Mouse (Mus musculus) gastrocnemius, adult 8-10 months (tissue): ENCODE measurements around the gene Btg2. TPM values are rescaled to one million over a fixed set of nuclear protein-coding genes. Genes with fewer than 3 reads are reported as not detected.

Experiments
- DNase-seq, 2 experiments: peaks; one replicate each; pipeline ENCODE4 v3.0.0; 2022; ENCODE audit warnings: low spot score in 2 of 2
- total RNA-seq, 4 experiments: library from RNA; stranded (reverse); gene quantifications; 2 replicates each; pipeline ENCODE4 v1.2.4; 2022

The Btg2 gene
- total RNA-seq, 4 experiments from 2014 or later, result 8.6 to 22.9 (median 14.3) TPM

DNA sequence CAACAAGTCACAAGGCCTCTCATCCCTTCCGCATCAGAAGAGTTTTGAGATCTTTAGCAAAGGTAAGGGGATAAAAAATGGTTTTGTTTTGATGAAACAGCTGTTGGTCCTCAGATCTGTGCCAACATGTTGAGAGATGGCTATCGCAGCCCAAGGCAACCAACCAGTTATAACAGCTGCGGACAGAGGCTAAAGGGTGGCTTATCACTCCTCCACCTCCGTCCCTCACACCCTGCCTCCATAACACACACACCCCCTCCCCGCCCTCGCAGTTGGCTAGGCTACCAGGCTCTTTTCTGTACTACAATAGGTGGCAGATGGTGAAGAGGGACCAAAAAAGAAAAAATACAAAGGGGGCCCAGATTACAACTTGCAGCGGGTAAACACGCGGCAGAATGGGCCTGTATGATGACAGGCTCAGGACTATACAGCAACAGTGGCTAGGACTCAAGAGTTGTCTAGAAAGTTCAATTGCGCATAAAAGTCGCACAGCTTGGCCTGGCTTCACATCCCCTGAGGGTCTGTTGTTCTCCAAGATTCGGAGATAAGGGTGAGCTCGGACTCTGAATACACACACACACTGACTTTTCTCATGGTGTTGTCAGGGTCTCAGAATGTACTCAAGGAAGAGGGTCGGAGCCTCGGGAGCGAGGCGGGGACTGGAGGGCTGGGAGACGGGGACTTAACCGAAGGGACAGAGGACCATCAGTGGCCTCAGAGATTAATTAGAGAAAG is 692 bp downstream of the Btg2 start:
- no peak for DNase-seq

DNA sequence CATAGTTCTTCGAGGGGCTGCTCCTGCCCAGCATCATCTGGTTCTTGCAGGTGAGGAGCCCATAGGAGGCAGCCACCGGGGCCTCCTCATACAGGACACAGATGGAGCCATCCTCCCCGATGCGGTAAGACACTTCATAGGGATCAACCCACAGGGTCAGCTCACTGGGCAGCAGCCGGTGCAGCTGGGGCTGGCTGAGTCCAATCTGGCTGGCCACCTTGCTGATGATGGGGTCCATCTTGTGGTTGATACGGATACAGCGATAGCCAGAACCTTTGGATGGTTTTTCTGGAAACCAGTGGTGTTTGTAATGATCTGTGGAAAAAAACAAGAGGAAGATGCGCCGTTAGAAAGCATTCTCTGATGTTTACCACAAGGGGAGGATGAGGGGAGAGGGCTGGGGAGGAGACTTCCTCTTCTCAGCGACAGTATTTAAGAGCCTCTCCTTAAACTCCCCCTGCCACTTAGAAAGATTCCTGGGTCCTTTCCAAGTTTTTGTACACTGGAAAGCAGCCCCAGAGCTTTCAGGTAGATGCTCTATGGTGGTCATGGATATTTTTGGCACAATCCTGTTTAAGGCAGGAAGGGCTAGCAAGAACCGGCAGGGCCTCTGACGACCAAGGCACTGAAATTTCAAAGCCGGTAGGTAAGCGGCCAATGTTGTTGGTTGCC is 1.4 kb downstream of the Btg2 start:
- no peak for DNase-seq

DNA sequence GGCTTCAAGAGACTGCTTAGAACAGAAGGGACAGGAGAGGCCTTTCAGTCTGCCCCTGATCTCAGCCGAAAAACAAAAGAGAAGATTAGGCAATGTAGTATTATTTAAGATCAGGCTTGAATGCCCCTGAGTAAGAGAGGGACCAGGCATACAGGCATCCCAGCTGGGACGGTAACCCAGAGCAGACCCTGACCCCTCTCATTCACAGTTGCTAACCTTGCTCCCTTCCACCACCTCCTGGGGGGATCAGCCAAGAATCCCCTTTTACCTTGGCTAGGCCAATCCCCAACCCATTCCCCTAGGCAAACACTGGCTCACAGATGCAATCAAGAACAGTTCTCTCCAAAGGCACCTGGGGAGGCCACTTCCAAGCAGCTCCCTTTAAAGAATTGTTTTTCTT is 2.1 kb downstream of the Btg2 start:
- no peak for DNase-seq

DNA sequence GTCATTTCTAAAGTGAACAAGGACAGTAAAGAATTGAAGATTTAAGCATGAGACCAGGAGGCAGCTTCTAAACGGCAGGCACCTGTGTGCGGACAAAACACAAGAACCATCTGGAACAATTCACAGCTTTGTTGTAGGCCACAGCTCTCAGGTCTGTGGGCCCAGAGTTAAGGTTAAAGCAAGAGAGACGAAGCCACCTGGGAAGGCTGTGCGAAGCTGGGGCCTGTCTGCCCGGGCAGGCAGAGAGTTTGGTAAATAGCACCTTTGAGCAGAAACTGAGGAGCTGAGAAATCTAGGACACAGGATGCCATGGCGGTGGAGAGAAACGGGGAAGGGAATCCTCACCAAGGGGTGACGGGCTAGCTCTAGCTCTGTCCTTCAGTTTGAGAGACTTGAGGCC is 3.4 kb downstream of the Btg2 start:
- DNase-seq, result no peak

DNA sequence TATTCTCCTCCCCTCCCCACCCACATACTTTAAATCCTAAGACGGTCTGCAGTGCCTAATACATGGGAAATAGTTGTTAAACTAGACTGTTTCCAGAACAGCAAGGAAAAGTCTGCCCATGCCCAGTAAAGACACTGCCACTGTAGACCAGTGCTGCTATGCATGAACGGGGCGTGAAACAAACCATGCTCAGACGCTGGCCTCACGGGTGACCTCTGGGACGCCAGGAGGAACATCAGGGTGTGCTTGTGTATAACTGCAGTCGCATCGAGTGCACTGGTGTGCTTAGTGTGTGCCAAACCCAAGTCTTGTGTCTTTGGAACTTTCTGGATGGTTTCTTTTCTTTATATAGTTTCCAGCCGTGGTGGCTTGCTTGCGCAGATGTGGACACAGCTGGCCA is 4.3 kb downstream of the Btg2 start:
- DNase-seq, result no peak

DNA sequence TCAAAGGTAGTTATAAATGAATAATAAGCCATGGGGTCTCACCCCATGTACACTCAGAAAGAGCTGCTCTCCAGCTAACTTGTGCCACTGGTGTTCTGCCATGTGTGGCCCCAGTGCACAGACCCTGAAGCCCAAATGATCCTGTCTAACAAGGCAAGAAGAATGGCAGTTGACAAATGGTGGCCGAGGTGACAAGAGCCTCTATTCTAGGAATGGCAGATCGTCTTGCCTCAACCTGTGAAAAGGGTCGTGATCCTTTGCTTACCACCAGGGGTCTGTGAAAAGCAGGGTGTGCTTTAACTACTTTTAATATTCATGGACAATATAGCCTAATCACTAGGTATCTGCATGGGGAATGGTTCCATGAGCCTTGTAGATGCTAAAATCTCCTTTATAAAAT is 4.7 kb downstream of the Btg2 start:
- DNase-seq, result no peak

DNA sequence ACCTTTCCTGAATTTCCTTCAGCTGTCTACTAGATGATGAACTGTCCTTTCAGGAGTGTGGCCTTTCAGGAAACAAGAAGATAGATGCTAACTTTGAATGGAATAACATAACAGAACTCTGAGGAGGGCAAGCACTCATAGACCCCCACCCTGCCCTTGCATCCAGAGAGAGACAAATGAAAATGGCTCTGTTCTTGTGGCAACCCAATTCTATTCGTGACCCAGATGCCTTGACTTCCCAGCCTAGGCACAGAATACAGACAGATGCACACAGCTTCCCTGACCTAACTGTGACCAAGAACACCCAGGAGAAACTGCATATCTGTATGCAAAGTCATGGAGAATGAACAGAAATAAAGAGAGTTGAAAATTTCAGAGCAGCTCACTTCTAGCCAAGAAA is 5.3 kb downstream of the Btg2 start:
- DNase-seq, result no peak

DNA sequence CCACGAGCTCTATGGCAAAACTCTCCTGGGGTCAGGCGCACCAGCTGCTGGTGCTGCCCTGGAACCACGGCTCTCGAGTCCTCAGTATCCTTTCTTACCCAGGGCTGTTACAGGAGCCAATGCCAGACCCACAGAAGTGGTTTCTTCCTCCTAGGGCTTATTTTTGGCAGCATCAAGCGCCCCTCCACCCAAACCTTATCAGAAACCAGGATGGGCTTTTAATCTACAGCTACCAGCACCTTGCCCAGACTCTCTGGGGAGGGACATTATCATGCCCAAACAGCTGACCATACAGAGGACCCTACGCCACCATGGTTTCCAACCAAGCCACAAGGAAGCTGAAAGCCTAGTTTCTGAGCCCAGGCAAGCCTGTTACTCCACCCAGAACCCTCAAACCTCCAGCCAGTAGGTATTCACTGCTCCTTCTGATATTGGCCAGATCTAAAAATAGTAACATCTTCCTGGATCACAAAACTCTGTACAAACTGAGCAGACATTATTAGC is 5.8 kb downstream of the Btg2 start:
- DNase-seq, result no peak

DNA sequence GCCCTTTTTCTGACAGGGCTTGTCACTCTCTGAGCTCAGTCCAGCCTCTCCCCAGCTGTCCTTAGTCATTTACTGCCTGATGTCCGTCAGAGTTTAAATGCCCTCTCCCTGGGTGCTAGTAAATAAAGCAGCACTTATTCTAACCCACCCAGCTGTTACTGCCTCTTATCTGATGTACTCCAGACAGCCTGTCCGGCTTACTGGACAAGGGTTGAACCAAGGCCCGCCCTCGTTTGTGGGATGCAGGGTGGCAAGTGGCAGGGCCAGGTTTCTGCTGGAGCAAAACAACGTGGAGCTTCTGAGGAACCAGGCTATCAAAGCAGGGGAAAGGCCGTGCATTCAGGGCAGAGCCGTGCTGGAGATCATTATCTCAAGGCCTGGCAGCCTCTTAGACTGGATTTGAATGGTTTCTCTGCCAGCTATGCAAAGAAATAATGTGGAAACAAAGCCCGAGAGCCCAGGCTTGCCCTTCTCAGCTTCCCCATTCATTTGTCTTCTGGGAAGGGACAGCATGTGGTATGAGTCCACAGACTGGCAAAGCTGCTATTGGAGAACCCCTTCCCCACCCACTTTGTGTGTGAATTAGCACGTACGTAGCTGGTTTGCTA is 7.4 kb downstream of the Btg2 start:
- DNase-seq, result no peak

DNA sequence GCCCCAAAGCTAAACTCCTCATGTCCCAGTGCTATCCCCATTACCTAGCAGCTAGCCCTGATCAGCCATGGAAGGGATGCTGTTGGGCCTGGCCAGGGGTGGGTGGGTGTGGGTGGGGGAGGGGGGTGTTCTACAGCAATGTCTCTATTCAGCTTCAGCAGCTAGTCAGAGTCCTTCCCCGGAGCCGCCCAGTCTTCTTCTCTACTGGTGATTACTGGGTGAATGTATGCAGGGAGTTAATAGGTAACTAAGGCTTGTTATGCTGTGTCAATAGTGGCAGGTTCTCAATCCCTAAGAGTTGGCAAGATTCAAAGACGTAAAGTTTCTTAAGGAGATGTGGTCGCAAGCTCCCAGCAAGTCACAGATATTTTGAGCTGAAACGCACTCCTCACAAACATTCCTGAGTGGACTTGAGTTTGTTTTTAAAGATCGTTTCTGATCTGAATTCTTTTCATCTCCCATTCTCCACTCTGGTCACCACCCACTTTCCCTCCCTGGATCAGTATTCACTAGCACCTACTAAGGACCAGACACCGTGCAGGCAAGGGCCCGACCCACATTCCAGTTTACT is 8.7 kb downstream of the Btg2 start:
- DNase-seq, result no peak

DNA sequence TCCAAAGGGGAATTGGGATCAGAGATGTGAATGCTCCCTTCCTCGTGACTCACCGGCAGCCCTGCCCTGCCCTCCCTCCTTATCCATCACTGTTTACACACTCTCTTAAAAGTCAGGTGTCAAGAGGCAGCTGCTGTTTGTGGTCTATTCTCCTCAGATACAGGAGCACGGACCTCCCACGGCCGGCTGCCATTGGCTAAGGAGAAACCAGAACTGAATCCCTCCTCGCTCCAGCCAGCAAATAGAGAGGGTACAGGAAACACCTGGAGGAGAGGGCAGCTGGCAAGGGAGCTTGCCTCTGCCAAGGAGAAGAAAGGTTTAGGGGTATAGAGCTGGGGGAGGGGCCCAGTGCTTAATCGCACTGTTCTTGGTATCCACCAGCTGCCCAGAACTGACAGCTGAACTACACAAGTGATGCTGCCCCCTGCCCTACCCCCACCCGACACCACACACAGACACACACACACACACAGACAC is 11.7 kb downstream of the Btg2 start:
- DNase-seq, result no peak

DNA sequence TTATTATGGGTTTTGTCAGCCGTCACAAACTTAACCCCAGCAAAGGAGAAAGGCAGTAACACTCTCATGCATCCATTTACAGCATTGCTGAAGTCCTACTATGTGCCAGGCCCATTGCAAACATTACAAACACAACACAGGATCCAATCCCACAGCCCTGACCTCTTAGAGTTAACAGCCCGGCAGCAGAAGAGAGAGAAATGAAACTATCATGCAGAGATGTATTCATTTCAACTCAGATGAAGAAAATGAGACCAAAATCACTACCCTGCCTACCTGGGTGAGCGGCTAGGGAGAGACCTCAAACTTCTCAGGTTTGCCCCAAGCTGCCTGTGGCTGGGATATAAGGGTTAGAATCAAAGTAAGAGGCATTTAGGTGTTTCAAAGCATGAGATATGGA is 12.4 kb downstream of the Btg2 start:
- DNase-seq, result no peak

DNA sequence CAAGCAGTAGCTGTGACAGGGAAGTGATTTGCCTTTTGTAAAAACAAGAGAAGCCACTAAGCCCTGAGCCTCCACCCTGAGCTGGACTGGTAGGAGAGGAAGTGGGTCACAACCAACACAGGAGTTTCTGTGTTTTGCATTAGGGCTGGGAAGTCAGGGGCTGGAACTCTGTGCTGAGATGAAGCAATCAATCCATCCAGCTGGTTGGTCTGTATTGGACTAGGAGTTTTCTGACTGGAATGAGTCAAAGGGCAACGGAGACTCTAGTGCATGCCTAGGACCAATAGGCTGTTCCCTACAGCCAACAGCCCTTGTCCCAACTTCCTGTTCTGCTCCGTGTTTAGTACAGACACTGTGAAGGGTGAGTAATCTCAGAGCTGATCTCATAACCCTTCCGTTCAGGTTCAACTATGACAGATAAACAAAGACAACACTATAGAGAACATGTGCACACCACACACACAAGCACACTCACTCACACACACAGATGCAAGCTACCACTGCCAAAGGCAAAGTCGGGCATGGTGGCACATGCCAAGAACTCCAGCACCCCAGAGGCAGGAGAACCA is 13.6 kb downstream of the Btg2 start:
- DNase-seq, result no peak

DNA sequence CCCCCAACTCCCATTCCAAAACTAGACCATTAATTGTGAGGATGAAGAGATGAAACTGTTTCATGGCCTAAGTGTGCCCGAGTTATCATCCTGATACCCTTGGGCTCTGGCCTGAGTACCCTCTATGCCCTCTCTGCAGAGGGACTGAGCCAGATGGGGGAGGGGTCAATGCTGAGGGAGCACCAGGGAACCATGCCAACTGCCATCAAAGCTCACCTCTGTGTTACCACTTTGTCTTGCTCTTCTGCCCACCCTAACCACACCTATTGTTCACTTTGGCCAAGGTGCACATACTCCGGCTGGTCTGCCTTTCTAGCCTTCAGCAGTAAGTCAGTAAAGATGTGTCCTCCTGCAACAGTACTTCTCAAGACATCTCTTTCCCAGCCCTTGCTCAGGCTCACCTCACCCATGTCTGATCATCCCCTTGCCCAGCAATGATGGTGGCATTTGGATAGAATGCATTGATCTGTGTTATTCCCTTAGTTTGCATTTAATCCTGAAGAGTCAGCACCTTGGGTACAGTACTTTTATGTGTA is 14.6 kb downstream of the Btg2 start:
- no peak for DNase-seq

DNA sequence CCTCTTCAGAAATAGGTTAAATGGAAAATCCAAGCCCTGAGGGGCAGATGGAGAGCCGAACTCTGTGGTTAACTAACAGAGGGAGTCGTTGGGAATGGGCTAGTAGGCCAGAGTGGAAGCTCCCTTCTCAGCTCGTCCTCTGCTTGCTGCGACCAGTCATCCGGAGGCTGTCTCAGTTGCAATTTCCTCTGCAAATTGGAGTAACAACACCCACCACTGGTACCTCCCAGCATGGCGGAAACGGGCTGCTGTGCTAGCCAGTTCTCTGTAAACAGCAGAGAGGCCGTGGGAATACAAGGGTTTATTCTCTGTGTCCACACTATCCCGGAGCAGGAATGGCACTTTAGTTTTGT is 15.2 kb downstream of the Btg2 start:
- no peak for DNase-seq

DNA sequence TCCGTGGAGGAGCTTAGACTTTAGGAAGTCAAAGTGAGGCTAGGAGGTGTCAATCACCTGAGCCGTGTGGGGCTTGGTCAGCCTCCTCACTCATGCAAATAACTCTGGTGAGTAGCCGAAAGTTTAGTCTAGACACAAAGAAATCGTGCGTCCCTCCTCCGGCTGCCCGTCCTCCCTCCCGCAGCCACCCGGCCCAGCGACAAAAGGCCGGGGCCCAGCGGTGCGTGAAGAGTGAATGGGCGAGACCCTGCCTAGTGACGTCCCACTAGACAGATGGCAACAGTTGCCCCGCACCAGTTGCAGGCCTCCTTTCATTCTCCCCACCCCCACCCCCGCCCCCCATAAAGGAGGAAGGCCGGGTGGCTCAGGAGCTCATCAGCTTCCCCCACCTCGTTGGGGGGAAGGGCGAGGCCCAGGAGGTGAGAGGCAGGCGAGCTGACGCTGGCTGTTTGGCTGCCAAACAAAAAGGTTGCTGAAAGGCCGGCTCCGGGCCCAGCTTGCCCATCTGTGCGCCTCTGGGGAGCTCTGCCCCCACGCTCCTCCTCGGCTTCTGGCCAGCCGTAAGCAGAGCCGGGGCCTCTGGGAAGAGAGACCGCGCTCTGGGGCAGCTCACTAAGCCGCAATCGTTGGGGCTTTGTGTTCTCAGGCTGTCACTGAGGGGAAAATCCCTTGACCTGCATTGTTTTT is 15.7 kb downstream of the Btg2 start:
- peak in 1 of 2 experiments; percentile 59 for DNase-seq

DNA sequence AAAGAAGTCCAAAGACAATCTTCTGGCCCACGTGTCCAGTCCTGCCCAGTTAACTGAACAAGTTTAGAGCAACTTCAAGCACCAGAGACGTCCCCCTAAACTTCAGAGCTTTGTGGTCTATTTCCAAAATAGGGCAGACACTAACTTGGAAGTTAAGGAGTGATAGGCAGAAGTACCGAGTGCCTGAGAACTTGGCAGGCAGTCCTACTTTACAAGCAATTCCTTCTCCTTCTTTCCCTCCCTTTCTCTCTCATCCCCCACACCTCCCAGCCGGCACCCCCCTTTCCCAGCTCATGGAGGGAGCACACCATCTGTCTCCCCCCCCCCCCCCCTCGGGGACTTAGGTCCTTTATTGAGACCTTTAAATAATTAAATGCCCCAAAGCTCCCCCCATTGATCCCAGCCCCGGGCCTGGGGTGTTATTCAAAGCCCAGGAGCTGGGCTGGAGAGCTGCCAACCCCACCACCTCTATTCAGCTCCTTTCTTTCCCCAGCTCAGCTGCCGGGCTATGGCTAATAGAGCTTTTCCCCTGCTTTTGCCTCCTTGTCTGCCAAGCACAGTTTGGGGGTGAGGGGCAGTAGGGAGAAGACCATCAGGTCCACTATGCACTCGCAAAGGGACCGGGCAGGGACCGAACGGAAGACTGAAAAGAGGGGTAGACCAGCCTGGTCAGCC is 16.4 kb downstream of the Btg2 start:
- no peak for DNase-seq

DNA sequence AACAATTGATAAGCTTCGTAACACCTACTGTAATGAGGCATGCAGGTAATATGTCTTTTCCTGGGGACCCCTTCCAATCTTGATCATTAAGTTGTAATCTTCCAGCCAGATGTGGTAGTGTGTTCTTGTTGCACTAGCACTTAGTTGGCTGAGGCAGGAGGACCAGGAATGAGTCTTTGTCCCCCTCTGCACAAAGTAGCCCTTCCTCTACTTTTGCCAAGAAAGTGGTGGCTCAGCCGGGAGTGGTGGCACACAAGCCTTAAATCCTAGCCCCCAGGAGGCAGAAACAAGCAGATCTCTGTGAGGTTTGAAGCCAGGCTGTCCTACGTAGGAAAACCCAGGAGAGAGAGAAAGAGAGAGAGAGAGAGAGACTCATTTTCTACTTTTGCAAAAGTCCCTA is 17.0 kb downstream of the Btg2 start:
- DNase-seq, result no peak

DNA sequence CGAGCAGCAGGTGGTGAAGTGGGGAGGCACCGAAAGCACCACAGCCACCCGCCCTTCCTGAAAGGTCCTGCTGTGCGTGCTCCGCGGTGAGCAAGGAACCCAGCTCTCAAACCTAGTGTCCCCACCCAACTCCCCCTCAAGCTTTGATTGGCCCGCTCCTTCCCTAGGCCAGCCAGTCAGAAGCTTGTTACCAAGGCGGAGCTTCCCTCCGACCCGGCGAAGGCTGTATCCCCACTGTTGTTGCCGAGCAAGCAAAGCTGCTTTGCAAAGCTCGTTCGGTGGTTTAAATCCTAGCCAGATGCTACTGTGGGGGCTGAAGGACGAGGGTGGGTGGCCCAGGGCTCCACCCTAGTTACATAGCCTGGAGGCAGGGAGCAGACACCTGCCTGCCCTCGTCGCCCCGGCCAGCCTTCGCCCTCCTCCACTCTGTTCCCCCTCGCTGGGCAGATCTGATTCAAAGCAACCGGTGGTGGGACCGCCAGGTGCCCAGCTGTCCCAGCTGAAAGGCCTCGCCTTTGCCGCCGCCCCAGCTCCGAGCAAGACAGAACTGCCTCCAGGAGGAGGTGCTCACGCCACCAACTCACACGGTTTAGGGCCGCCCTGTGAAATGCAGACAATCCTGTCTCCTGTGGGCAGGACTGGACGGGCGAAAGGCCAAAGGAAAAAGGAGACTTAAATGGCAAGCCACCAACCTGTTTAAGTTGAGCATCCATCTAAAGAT is 17.9 kb downstream of the Btg2 start:
- peak; percentile 80 to 84 for DNase-seq
